Mouse (Mus musculus) lung, embryonic 14.5 days (tissue): ENCODE results near the gene Klhl32. TPM values are rescaled to one million over a fixed set of nuclear protein-coding genes. Genes with fewer than 3 reads are reported as not detected.

ENCODE experiments used
- ATAC-seq: fragments of 200-750 bp; cut with Nextera tagmentation; 2 replicates; pipeline ENCODE4 v1.8.0; 2017; ENCODE audit warnings: mild to moderate bottlenecking, moderate TSS enrichment, moderate library complexity; ENCODE audit not compliant: insufficient read depth
- DNase-seq: peaks from one replicate; pipeline ENCODE4 v3.0.0-alpha.2; 2015
- H3K27ac ChIP-seq: fragments of 300-500 bp; sonication (generic); 2 replicates; pipeline ENCODE4 v1.5.1; 2014; ENCODE audit warnings: low read depth, mild to moderate bottlenecking, moderate library complexity
- H3K27me3 ChIP-seq: fragments of 300-500 bp; sonication (generic); 2 replicates; pipeline ENCODE4 v1.6.1; 2014; ENCODE audit warnings: low read length, control low read depth; ENCODE audit not compliant: insufficient read depth
- H3K36me3 ChIP-seq: fragments of 300-500 bp; sonication (generic); 2 replicates; pipeline ENCODE4 v1.6.1; 2014; ENCODE audit warnings: control low read depth; ENCODE audit not compliant: insufficient read depth
- H3K4me1 ChIP-seq: fragments of 300-500 bp; sonication (generic); 2 replicates; pipeline ENCODE4 v1.6.1; 2014; ENCODE audit warnings: antibody characterized with exemption, control low read depth; ENCODE audit not compliant: insufficient read depth
- H3K4me2 ChIP-seq: fragments of 300-500 bp; sonication (generic); 2 replicates; pipeline ENCODE4 v1.6.1; 2014; ENCODE audit warnings: mild to moderate bottlenecking
- H3K4me3 ChIP-seq: fragments of 300-500 bp; sonication (generic); 2 replicates; pipeline ENCODE4 v1.5.1; 2014; ENCODE audit warnings: low read depth, low read length
- H3K9ac ChIP-seq: fragments of 300-500 bp; sonication (generic); 2 replicates; pipeline ENCODE4 v1.6.1; 2014
- H3K9me3 ChIP-seq: fragments of 300-500 bp; sonication (generic); 2 replicates; pipeline ENCODE4 v1.6.1; 2016; ENCODE audit warnings: low read depth, low read length, control low read depth
- CTCF ChIP-seq: IDR thresholded peaks from 2 replicates; pipeline ENCODE4 v1.5.1; 2016; ENCODE audit warnings: antibody characterized with exemption, low read depth
- WGBS: fragments of 180-500 bp; shearing (Covaris S2); extraction: QIAGEN DNeasy Blood & Tissue Kit; methylation state at CpG from one replicate; pipeline ENCODE4 v1.1.7; 2014; 5-methylcytosine and 5-hydroxymethylcytosine counted together
- polyA plus RNA-seq: library from polyadenylated mRNA; unstranded; fragments of >200 nt; fragmentation: Nextera tagmentation; extraction: Ambion mirVana; gene quantifications from 2 replicates; pipeline ENCODE4 v1.2.1, GENCODE M21; 2014

Gene Klhl32
- polyA plus RNA-seq, 1 experiment from 2014 or later = 1.2 TPM

GRCm38 (mm10) chr4:24835555-24835954, 15.4 kb downstream of the Klhl32 start:
- no peaks in the 10 kb centered on the region for H3K27me3 ChIP-seq
- H3K36me3 ChIP-seq = no peaks in the 10 kb centered on the region
- H3K4me1 ChIP-seq = no peaks in the 10 kb centered on the region
- no peak overlapping the region for H3K9ac ChIP-seq
- no peak overlapping the region for H3K4me2 ChIP-seq
- WGBS = 54% methylated on average over 7 of the region's 7 CpGs
- no peak for DNase-seq
- no peak for TF ChIP-seq CTCF
- no peak overlapping the region for H3K27ac ChIP-seq
- ATAC-seq = no peak
- no peak overlapping the region for H3K4me3 ChIP-seq
- H3K9me3 ChIP-seq = no peaks in the 10 kb centered on the region

GRCm38 (mm10) chr4:24808316-24808715, 42.6 kb downstream of the Klhl32 start:
- no peak for ATAC-seq
- no peaks in the 10 kb centered on the region for H3K36me3 ChIP-seq
- no peaks in the 10 kb centered on the region for H3K4me1 ChIP-seq
- H3K27ac ChIP-seq = no peak overlapping the region
- no peak for TF ChIP-seq CTCF
- DNase-seq = no peak
- H3K4me2 ChIP-seq = no peak overlapping the region
- H3K27me3 ChIP-seq = no peaks in the 10 kb centered on the region
- H3K9me3 ChIP-seq = no peaks in the 10 kb centered on the region
- H3K4me3 ChIP-seq = no peak overlapping the region
- WGBS = 79% methylated on average over 1 of the region's 1 CpGs
- H3K9ac ChIP-seq = no peak overlapping the region

GRCm38 (mm10) chr4:24801881-24802280, 49.0 kb downstream of the Klhl32 start:
- WGBS = 30% methylated on average over 1 of the region's 1 CpGs
- no peak overlapping the region for H3K9ac ChIP-seq
- DNase-seq (no peak), ATAC-seq (no peak)
- no peaks in the 10 kb centered on the region for H3K36me3 ChIP-seq
- no peak overlapping the region for H3K4me2 ChIP-seq
- no peaks in the 10 kb centered on the region for H3K9me3 ChIP-seq
- no peak overlapping the region for H3K27ac ChIP-seq
- H3K27me3 ChIP-seq = no peaks in the 10 kb centered on the region
- H3K4me1 ChIP-seq = no peaks in the 10 kb centered on the region
- no peak for TF ChIP-seq CTCF
- no peak overlapping the region for H3K4me3 ChIP-seq

GRCm38 (mm10) chr4:24801343-24801742, 49.6 kb downstream of the Klhl32 start:
- 48% methylated on average over 2 of the region's 2 CpGs for WGBS
- no peaks in the 10 kb centered on the region for H3K4me1 ChIP-seq
- H3K9ac ChIP-seq = no peak overlapping the region
- H3K27me3 ChIP-seq = no peaks in the 10 kb centered on the region
- no peak for DNase-seq
- H3K36me3 ChIP-seq = no peaks in the 10 kb centered on the region
- TF ChIP-seq CTCF = no peak
- ATAC-seq = no peak
- no peak overlapping the region for H3K4me2 ChIP-seq
- no peak overlapping the region for H3K27ac ChIP-seq
- H3K9me3 ChIP-seq = no peaks in the 10 kb centered on the region
- H3K4me3 ChIP-seq = no peak overlapping the region

- Histone ChIP-seq H3K36me3 (no peaks in the 10 kb centered on the region), H3K9ac (no peak overlapping the region), H3K4me2 (no peak overlapping the region), H3K4me3 (no peak overlapping the region), H3K9me3 (no peaks in the 10 kb centered on the region), H3K27me3 (no peaks in the 10 kb centered on the region), H3K4me1 (no peaks in the 10 kb centered on the region), H3K27ac (no peak overlapping the region)
- 82% methylated on average over 9 of the region's 9 CpGs for WGBS
- no peak for TF ChIP-seq CTCF
- DNase-seq (no peak), ATAC-seq (no peak)
Measured at GRCm38 (mm10) chr4:24800345-24800936, 50.5 kb downstream of the Klhl32 start.

- Histone ChIP-seq H3K9ac (no peak overlapping the region), H3K9me3 (no peaks in the 10 kb centered on the region), H3K27me3 (no peaks in the 10 kb centered on the region), H3K4me2 (no peak overlapping the region), H3K4me1 (no peaks in the 10 kb centered on the region), H3K4me3 (no peak overlapping the region), H3K27ac (no peak overlapping the region), H3K36me3 (no peaks in the 10 kb centered on the region)
- WGBS = 81% methylated on average over 6 of the region's 6 CpGs
- TF ChIP-seq CTCF = no peak
- DNase-seq (no peak), ATAC-seq (no peak)
Measured at GRCm38 (mm10) chr4:24799037-24799436, 51.9 kb downstream of the Klhl32 start.

GRCm38 (mm10) chr4:24797868-24798267, 53.1 kb downstream of the Klhl32 start:
- no peak overlapping the region for H3K4me2 ChIP-seq
- no peaks in the 10 kb centered on the region for H3K4me1 ChIP-seq
- H3K9ac ChIP-seq = no peak overlapping the region
- ATAC-seq (no peak), DNase-seq (no peak)
- no peak overlapping the region for H3K4me3 ChIP-seq
- TF ChIP-seq CTCF = no peak
- no peaks in the 10 kb centered on the region for H3K27me3 ChIP-seq
- WGBS = 57% methylated on average over 3 of the region's 3 CpGs
- H3K27ac ChIP-seq = no peak overlapping the region
- no peaks in the 10 kb centered on the region for H3K9me3 ChIP-seq
- no peaks in the 10 kb centered on the region for H3K36me3 ChIP-seq

GRCm38 (mm10) chr4:24797280-24797679, 53.6 kb downstream of the Klhl32 start:
- no peak for DNase-seq
- WGBS = 78% methylated on average over 5 of the region's 5 CpGs

More at GRCm38 (mm10) chr4:24797280-24797679, 53.6 kb downstream of the Klhl32 start:
- Histone ChIP-seq H3K9ac (no peak overlapping the region), H3K4me3 (no peak overlapping the region), H3K27me3 (no peaks in the 10 kb centered on the region), H3K9me3 (no peaks in the 10 kb centered on the region), H3K27ac (no peak overlapping the region), H3K36me3 (no peaks in the 10 kb centered on the region), H3K4me1 (no peaks in the 10 kb centered on the region), H3K4me2 (no peak overlapping the region)
- TF ChIP-seq CTCF = no peak
- no peak for ATAC-seq
